Comparison of ENCODE assay signal across 8 mouse cellular contexts in the genomic region with DNA sequence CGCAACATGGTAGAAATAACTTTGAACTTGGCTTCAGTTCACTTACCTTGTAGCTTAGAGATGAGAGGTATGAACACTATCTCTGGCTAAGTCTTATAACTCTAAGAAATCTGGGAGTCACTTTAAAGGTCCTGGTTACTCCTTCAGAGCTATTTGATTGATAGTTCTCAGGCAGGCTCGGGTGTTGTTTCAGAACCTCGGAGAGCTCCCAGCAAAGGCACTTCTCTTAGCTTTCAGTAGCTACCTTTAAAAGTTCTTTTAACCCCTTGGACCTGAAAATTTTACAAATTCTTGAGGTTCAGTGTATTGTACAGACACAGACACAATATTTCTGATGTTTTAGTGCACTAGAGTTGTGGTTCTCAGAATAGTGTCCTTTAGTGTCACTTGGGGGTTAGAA. TPM values are rescaled to one million over a fixed set of nuclear protein-coding genes. Genes with fewer than 3 reads are reported as not detected.
DNase-seq lines count a peak whose midpoint lies in the region; ATAC-seq lines count a peak whose summit lies in the region.

No protein-coding gene starts in this region.

- no peak overlapping the region for H3K9ac ChIP-seq in intestine, embryonic 14.5 days (ENCODE audit: low read length)
- no peak overlapping the region for H3K9ac ChIP-seq in intestine, embryonic 15.5 days
- no peak overlapping the region for H3K9ac ChIP-seq in embryonic facial prominence, embryonic 11.5 days (replicated peaks; ENCODE audit: low read length)

- H3K4me2 ChIP-seq in intestine, embryonic 14.5 days (ENCODE audit: low read length), result no peak overlapping the region
- no peak overlapping the region for H3K4me2 ChIP-seq in intestine, embryonic 15.5 days (replicated peaks)
- no peak overlapping the region for H3K4me2 ChIP-seq in embryonic facial prominence, embryonic 11.5 days (ENCODE audit: low read depth, low read length)

- DNase-seq in intestine, embryonic 14.5 days (ENCODE audit: low spot score), result peak; percentile 62
- DNase-seq in MEL-GATA-1-ER (ENCODE audit: extremely low read depth, low read depth), result peak; percentile 20
- peak; percentile 71 for DNase-seq in embryonic facial prominence, embryonic 11.5 days (ENCODE audit: low spot score)
- DNase-seq in left cerebral cortex, postnatal 14 days (ENCODE audit: low spot score in 2 of 2), result no peak
- DNase-seq in forebrain, embryonic 10.5 days (ENCODE audit: extremely low spot score, low spot score), result no peak

- H3K27me3 ChIP-seq in intestine, embryonic 14.5 days (replicated peaks; ENCODE audit: control insufficient read depth, insufficient read depth, low read length), result no peaks in the 10 kb centered on the region
- H3K27me3 ChIP-seq in intestine, embryonic 15.5 days (replicated peaks), result no peaks in the 10 kb centered on the region
- no peaks in the 10 kb centered on the region for H3K27me3 ChIP-seq in embryonic facial prominence, embryonic 11.5 days (ENCODE audit: control insufficient read depth, insufficient read depth, low read length)
- H3K27me3 ChIP-seq in forebrain, embryonic 10.5 days (ENCODE audit: poor library complexity, severe bottlenecking), result no peaks in the 10 kb centered on the region

- no peaks in the 10 kb centered on the region for H3K4me1 ChIP-seq in intestine, embryonic 14.5 days (replicated peaks; ENCODE audit: control insufficient read depth, insufficient read depth, low read length)
- no peaks in the 10 kb centered on the region for H3K4me1 ChIP-seq in intestine, embryonic 15.5 days (replicated peaks)
- no peaks in the 10 kb centered on the region for H3K4me1 ChIP-seq in embryonic facial prominence, embryonic 11.5 days (ENCODE audit: control insufficient read depth, insufficient read depth, low read length)
- H3K4me1 ChIP-seq in forebrain, embryonic 10.5 days, result no peaks in the 10 kb centered on the region

- ATAC-seq in intestine, embryonic 14.5 days (replicated peaks; ENCODE audit: low FRiP score, low TSS enrichment, low read depth), result no peak
- no peak for ATAC-seq in intestine, embryonic 15.5 days
- ATAC-seq in embryonic facial prominence, embryonic 11.5 days (replicated peaks; ENCODE audit: insufficient number of reproducible peaks, low FRiP score, low TSS enrichment, low read depth), result no peak
- peak; percentile 83 for ATAC-seq in megakaryocyte progenitor cell, adult 5-6 weeks (replicated peaks; ENCODE audit: poor library complexity)
- no peak for ATAC-seq in activated CD4-positive, CD25-positive, alpha-beta regulatory T cell, adult 4 months

- H3K4me3 ChIP-seq in intestine, embryonic 14.5 days (ENCODE audit: low read depth, low read length), result no peak overlapping the region
- no peak overlapping the region for H3K4me3 ChIP-seq in intestine, embryonic 15.5 days (replicated peaks)
- H3K4me3 ChIP-seq in embryonic facial prominence, embryonic 11.5 days (ENCODE audit: low read depth, low read length), result no peak overlapping the region
- no peak overlapping the region for H3K4me3 ChIP-seq in forebrain, embryonic 10.5 days

- intact Hi-C loops in left cerebral cortex, postnatal 14 days (cut with DNase I), result no loop called here

- 39% methylated on average over 3 of the region's 3 CpGs for WGBS in intestine, embryonic 14.5 days
- 39% methylated on average over 3 of the region's 3 CpGs for WGBS in intestine, embryonic 15.5 days
- WGBS in embryonic facial prominence, embryonic 11.5 days, result 55% methylated on average over 3 of the region's 3 CpGs
- 68% methylated on average over 3 of the region's 3 CpGs for WGBS in forebrain, embryonic 10.5 days

- H3K36me3 ChIP-seq in intestine, embryonic 14.5 days (ENCODE audit: control insufficient read depth, insufficient read depth, low read length), result no peaks in the 10 kb centered on the region
- no peaks in the 10 kb centered on the region for H3K36me3 ChIP-seq in intestine, embryonic 15.5 days
- no peaks in the 10 kb centered on the region for H3K36me3 ChIP-seq in embryonic facial prominence, embryonic 11.5 days (replicated peaks; ENCODE audit: control insufficient read depth, insufficient read depth, low read depth, low read length)
- H3K36me3 ChIP-seq in forebrain, embryonic 10.5 days (replicated peaks), result no peaks in the 10 kb centered on the region

- H3K9me3 ChIP-seq in intestine, embryonic 14.5 days (ENCODE audit: control insufficient read depth, low read length), result no peaks in the 10 kb centered on the region
- H3K9me3 ChIP-seq in intestine, embryonic 15.5 days, result no peaks in the 10 kb centered on the region
- H3K9me3 ChIP-seq in embryonic facial prominence, embryonic 11.5 days (replicated peaks; ENCODE audit: control insufficient read depth, low read length), result no peaks in the 10 kb centered on the region
- no peaks in the 10 kb centered on the region for H3K9me3 ChIP-seq in forebrain, embryonic 10.5 days

- H3K27ac ChIP-seq in intestine, embryonic 14.5 days (ENCODE audit: low read depth), result no peak overlapping the region
- H3K27ac ChIP-seq in intestine, embryonic 15.5 days, result no peak overlapping the region
- H3K27ac ChIP-seq in embryonic facial prominence, embryonic 11.5 days (replicated peaks; ENCODE audit: low read depth, low read length), result no peak overlapping the region
- no peak overlapping the region for H3K27ac ChIP-seq in forebrain, embryonic 10.5 days

RNA-seq across cellular contexts. Expression of gene Epc2, which starts 52.3 kb away (rescaled TPM):
- polyA plus RNA-seq in intestine, embryonic 14.5 days (2014; fragmentation: Nextera tagmentation; extraction: Ambion mirVana), result 8.7 and 10.5 TPM in 2 replicates
- 5.0 and 5.9 TPM in 2 replicates for polyA plus RNA-seq in intestine, embryonic 15.5 days (2015; fragmentation: Nextera tagmentation; extraction: Ambion mirVana)
- polyA plus RNA-seq in embryonic facial prominence, embryonic 11.5 days (2014; fragmentation: Nextera tagmentation; extraction: Ambion mirVana), result 14.1 and 14.9 TPM in 2 replicates
- 30.5 and 34.0 TPM in 2 replicates for total RNA-seq in megakaryocyte progenitor cell, adult 5-6 weeks (2015)
- 29.5 and 40.2 TPM in 2 replicates for total RNA-seq in megakaryocyte progenitor cell, adult 5-6 weeks (2017)
- total RNA-seq in left cerebral cortex, postnatal 14 days (2021), result 10 to 100 TPM; 43.0 to 46.9 TPM
- 6.5 and 8.6 TPM in 2 replicates for polyA plus RNA-seq in forebrain, embryonic 10.5 days (2016; fragmentation: Nextera tagmentation; extraction: Ambion mirVana)
- polyA plus RNA-seq in activated CD4-positive, CD25-positive, alpha-beta regulatory T cell, adult 4 months (2017; shearing (Covaris generic)), result 1 to 10 TPM; 7.0 TPM

Comparison
In these comparisons a context has a peak if more than half of its experiments do, and no peak if none do; other contexts are left out.
1. DNase-seq: peak in intestine, embryonic 14.5 days (single experiment), MEL-GATA-1-ER (single experiment) and embryonic facial prominence, embryonic 11.5 days (single experiment); none in left cerebral cortex, postnatal 14 days (0 of 2) and forebrain, embryonic 10.5 days (single experiment).